26 mouse cellular contexts compared by ENCODE assay signal in the genomic region with DNA sequence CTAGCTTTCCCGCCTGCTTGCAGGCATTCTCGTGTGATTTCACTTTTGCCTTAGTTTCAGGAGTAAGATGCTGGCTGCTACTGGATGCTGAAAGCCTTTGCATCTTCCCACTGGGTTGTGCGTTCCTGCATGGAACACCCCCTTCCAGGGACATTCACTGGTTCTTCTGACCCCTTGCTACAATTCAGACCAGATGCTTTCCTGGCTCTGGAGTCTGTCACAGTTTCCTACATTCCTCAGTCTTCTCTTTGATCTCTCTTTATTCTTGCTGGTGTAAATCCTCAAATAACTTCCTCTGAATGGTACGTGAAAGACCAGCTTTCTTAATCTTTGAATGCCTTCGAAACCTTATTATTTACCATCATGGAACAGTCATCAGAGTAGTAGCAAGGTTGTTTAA.
A peak's percentile ranks its signal among the peaks of the same experiment; 100 is the strongest.
DNase-seq lines count a peak whose midpoint lies in the region; ATAC-seq and TF ChIP-seq lines count a peak whose summit lies in the region.
"Had no signal": no experiment of that assay in that cellular context is flagged by ENCODE, and none has a peak within 500 bp of the region (broad histone marks: within the 10 kb centered on the region; RNA-seq: fewer than 3 reads in every experiment).

No protein-coding gene starts in this region.

- DNase-seq in embryo, embryonic 10 days (ENCODE audit: low spot score): peak; percentile 44
- DNase-seq in embryo, embryonic 9.5 days (ENCODE audit: extremely low spot score): no peak
- DNase-seq in embryonic facial prominence, embryonic 14.5 days (ENCODE audit: low spot score): peak; percentile 9
- no peak for DNase-seq in limb, embryonic 10.5 days (ENCODE audit: low spot score)
- DNase-seq in spleen, adult 18-20 months: no peak
- no peak for DNase-seq in kidney, adult 2 months
- DNase-seq: adrenal gland, postnatal 10 days; adrenal gland, postnatal 36 days; cerebellum, adult 18-20 months; cerebellum, adult 9-11 months; cerebellum, postnatal 25 days; gastrocnemius, postnatal 10 days; gastrocnemius, postnatal 36 days; heart, postnatal 10 days; heart, postnatal 36 days had no signal

- H3K4me1 ChIP-seq in embryonic facial prominence, embryonic 14.5 days (ENCODE audit: control insufficient read depth, insufficient read depth, low read length): peaks cover 4% of the 10 kb centered on the region; the same call in 1 of the 2 replicates
- H3K4me1 ChIP-seq in limb, embryonic 10.5 days: peaks cover 18% of the 10 kb centered on the region
- H3K4me1 ChIP-seq in kidney, adult 2 months (ENCODE audit: control insufficient read depth, insufficient read depth, low read length): no peaks in the 10 kb centered on the region
- H3K4me1 ChIP-seq: embryonic facial prominence, embryonic 12.5 days; heart, embryonic 15.5 days; hindbrain, embryonic 10.5 days; hindbrain, embryonic 13.5 days had no signal

- TF ChIP-seq CTCF in kidney, adult 2 months (conservative IDR thresholded peaks at IDR 0.05; ENCODE audit: insufficient read depth, insufficient read length, low read depth, low read length): no peak

- WGBS in embryonic facial prominence, embryonic 14.5 days: 33% methylated on average over 5 of the region's 5 CpGs
- 26% methylated on average over 5 of the region's 5 CpGs for WGBS in limb, embryonic 10.5 days
- WGBS in kidney, adult 2 months: 77% methylated on average over 5 of the region's 5 CpGs

- H3K27ac ChIP-seq in embryonic facial prominence, embryonic 14.5 days (replicated peaks; ENCODE audit: low read depth, low read length): no peak overlapping the region
- H3K27ac ChIP-seq in limb, embryonic 10.5 days: 0 out of 2 replicates have a peak overlapping the region, but pooled peaks have one; percentile 32
- H3K27ac ChIP-seq in kidney, adult 2 months (ENCODE audit: insufficient read depth, low read depth, low read length): no peak overlapping the region
- H3K27ac ChIP-seq: embryonic facial prominence, embryonic 12.5 days; forebrain, embryonic 12.5 days; forebrain, embryonic 15.5 days; heart, embryonic 15.5 days; hindbrain, embryonic 10.5 days; hindbrain, embryonic 13.5 days; hindbrain, postnatal 0 days had no signal

- TF ChIP-seq POLR2A in kidney, adult 2 months (IDR thresholded peaks at IDR 0.05; ENCODE audit: low read depth, low read length): no peak

- no peak overlapping the region for H3K4me3 ChIP-seq in embryonic facial prominence, embryonic 14.5 days (ENCODE audit: low read depth, low read length)
- H3K4me3 ChIP-seq in limb, embryonic 10.5 days: no peak overlapping the region
- H3K4me3 ChIP-seq in kidney, adult 2 months (ENCODE audit: insufficient read depth, low read depth, low read length): no peak overlapping the region
- H3K4me3 ChIP-seq: embryonic facial prominence, embryonic 12.5 days; erythroblast, embryonic 14.5 days; forebrain, embryonic 12.5 days; forebrain, embryonic 15.5 days; heart, embryonic 12.5 days; heart, embryonic 15.5 days; hindbrain, embryonic 10.5 days; hindbrain, embryonic 13.5 days had no signal

- no peaks in the 10 kb centered on the region for H3K9me3 ChIP-seq in embryonic facial prominence, embryonic 14.5 days (ENCODE audit: control insufficient read depth, low read length)
- no peaks in the 10 kb centered on the region for H3K9me3 ChIP-seq in limb, embryonic 10.5 days (replicated peaks)
- H3K9me3 ChIP-seq: embryonic facial prominence, embryonic 12.5 days; forebrain, embryonic 12.5 days; forebrain, embryonic 15.5 days; heart, embryonic 12.5 days; heart, embryonic 15.5 days; hindbrain, embryonic 10.5 days; hindbrain, embryonic 13.5 days had no signal

- H3K4me2 ChIP-seq in embryonic facial prominence, embryonic 14.5 days (ENCODE audit: low read depth, low read length): no peak overlapping the region
- H3K4me2 ChIP-seq: embryonic facial prominence, embryonic 12.5 days; forebrain, embryonic 12.5 days; forebrain, embryonic 15.5 days; heart, embryonic 12.5 days; heart, embryonic 15.5 days; hindbrain, embryonic 13.5 days had no signal

- H3K27me3 ChIP-seq in embryonic facial prominence, embryonic 14.5 days (replicated peaks; ENCODE audit: control insufficient read depth, insufficient read depth, low read length): no peaks in the 10 kb centered on the region
- H3K27me3 ChIP-seq in limb, embryonic 10.5 days (ENCODE audit: low read depth, poor library complexity, severe bottlenecking): no peaks in the 10 kb centered on the region
- H3K27me3 ChIP-seq in kidney, adult 2 months (replicated peaks; ENCODE audit: control insufficient read depth, insufficient read depth, low read length): no peaks in the 10 kb centered on the region
- H3K27me3 ChIP-seq: embryonic facial prominence, embryonic 12.5 days; forebrain, embryonic 12.5 days; forebrain, embryonic 15.5 days; heart, embryonic 15.5 days; hindbrain, embryonic 13.5 days had no signal

- no peak overlapping the region for H3K9ac ChIP-seq in embryonic facial prominence, embryonic 14.5 days (ENCODE audit: low read depth, low read length)
- H3K9ac ChIP-seq: embryonic facial prominence, embryonic 12.5 days; forebrain, embryonic 12.5 days; forebrain, embryonic 15.5 days; heart, embryonic 12.5 days; heart, embryonic 15.5 days; hindbrain, embryonic 13.5 days had no signal

- ATAC-seq in embryonic facial prominence, embryonic 14.5 days (ENCODE audit: low read depth): no peak
- ATAC-seq in granulocyte monocyte progenitor cell, adult 5-6 weeks (replicated peaks; ENCODE audit: poor library complexity, severe bottlenecking): no peak
- ATAC-seq: forebrain, embryonic 15.5 days; hindbrain, postnatal 0 days; intestine, postnatal 0 days had no signal

- no peaks in the 10 kb centered on the region for H3K36me3 ChIP-seq in embryonic facial prominence, embryonic 14.5 days (ENCODE audit: control insufficient read depth, insufficient read depth, low read length)
- no peaks in the 10 kb centered on the region for H3K36me3 ChIP-seq in limb, embryonic 10.5 days
- no peaks in the 10 kb centered on the region for H3K36me3 ChIP-seq in kidney, adult 2 months (ENCODE audit: control insufficient read depth, insufficient read depth, low read length)
- H3K36me3 ChIP-seq: embryonic facial prominence, embryonic 12.5 days; forebrain, embryonic 12.5 days; forebrain, embryonic 15.5 days; heart, embryonic 12.5 days; heart, embryonic 15.5 days; hindbrain, embryonic 10.5 days; hindbrain, embryonic 13.5 days had no signal

Comparison
In these comparisons a context has a peak if more than half of its experiments do, and no peak if none do; other contexts are left out.
1. DNase-seq: peak in embryo, embryonic 10 days (single experiment) and embryonic facial prominence, embryonic 14.5 days (single experiment); none in embryo, embryonic 9.5 days (single experiment), limb, embryonic 10.5 days (single experiment), spleen, adult 18-20 months (0 of 2) and kidney, adult 2 months (single experiment).